Mouse (Mus musculus) monocyte, adult 2 months (primary cell): Measurements from ENCODE around the gene Borcs8.
A peak's percentile ranks its signal among the peaks of the same experiment; 100 is the strongest.

ENCODE experiments used
- DNase-seq, 2 experiments: peaks; one replicate each; pipeline ENCODE4 v3.0.0; 2022; ENCODE audit warnings: low spot score in 2 of 2, low read depth in 1 of 2

Borcs8 gene

GRCm38 (mm10) chr8:70134086-70134485 lies 5.2 kb upstream of the Borcs8 start:
- no peak for DNase-seq

GRCm38 (mm10) chr8:70134931-70135330 lies 4.4 kb upstream of the Borcs8 start:
- no peak for DNase-seq

DNA sequence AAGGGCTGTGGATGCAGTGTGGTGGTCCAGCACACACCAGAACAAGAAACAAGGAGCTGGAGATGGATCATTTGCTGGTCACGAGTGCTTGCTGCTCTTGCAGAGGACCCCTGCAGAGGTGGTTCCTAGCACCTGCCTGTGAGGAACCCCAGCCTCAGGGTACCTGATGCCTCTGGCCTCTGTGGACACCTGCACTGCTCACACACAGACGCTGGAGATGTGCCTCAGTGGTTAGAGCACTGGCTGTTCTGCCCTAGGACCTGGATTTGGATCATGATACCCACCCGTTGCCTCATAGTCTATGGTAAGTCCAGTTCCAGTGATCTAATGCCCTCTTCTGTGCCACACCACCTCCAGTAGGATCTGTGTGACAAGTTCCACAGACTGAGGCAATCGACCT lies 2.7 kb upstream of the Borcs8 start:
- DNase-seq = no peak

GRCm38 (mm10) chr8:70137890-70138289 lies 1.4 kb upstream of the Borcs8 start:
- no peak for DNase-seq

DNA sequence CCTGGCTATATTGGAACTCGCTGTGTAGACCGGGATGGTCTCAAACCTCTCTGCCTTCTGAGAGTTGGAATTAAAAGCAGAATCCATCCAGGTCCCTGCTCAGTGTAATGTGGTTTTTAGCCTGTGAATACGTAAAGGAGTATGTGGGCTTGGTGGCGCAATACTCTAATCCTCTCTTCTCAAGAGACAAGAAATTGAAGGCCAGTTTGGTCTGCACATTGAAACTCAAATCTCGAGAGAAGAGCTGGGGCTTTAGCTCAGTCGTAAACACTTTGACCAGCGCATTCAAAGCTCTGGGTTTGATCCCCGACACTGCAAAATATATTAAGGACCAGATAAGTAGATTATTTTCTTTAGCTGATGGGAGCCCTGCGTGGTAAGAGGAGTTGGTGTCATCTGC lies 682 bp downstream of the Borcs8 start:
- no peak for DNase-seq

DNA sequence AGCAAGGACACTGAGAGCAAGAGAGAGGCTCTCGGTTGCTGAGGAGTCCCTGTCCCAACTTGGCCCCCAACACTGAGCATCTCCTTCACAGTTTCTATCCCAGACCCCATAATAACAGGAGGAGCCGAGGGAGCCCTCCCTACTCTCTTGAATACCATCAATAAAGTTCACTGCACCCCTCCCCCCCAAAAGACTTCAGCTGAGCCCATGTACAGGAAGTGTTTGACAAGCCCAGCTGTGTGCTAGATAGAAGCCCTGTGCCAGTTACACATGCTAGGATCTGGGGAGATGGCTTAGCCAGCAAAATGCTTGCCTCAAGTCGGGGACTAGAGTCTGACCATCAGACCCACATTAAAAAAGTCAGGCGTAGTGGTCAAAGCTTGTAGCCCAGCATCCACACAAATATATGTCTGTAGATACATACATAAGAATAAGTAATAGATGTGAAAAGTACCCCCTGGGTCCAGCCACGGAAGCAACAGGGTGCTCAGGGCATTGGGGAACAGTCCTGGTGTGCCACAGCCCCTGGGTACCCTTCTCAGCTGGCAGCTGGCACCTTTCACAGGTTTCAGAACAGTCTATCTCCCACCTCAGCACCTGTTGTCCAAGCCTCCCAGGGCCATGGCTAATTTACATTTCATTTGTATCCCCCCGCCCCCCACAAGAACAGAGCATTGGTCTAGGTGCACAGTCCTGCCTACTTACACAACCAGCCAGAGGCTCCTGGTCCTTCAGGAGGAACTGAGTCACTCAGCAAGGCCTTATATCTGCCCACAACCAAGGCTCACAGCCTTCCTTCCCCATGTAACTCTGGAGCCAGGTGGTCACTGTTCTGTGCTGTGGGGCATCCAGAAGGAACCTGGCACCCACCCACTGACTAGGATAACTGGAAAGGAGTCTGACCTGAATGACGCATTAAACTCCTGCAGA lies 8.6 kb downstream of the Borcs8 start:
- no peak for DNase-seq

- no peak for DNase-seq
Measured at GRCm38 (mm10) chr8:70150158-70150557, 10.9 kb downstream of the Borcs8 start.

- DNase-seq = peak in 1 of 2 experiments; percentile 21
Measured at GRCm38 (mm10) chr8:70152537-70153257, 13.4 kb downstream of the Borcs8 start.

DNA sequence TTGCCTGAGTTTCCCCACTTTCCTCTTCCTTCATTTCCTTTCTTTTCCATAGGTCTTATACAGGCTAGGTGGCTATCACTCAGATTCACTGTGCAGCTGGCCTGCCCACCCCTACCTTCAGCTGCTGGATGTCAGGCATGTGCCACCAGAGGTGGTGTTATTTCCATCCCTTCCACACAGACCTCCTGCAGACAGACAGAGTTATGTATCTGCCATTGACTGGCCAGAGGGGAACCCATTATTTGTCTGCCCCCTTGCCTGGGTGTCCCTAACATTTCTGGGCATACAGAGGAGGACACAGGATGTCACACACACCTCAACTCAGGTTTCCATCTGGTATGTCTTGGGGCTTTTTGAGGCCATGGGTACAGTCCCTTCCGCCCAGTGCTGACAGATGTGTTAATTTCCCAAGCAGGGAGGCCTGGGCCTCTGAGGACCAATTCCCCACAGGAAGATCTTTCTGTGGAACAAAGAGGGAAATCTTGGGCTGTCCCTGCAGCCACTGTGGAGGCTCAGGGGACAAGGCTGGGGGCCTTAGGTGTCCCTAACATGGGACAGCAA lies 18.0 kb downstream of the Borcs8 start:
- DNase-seq = no peak

GRCm38 (mm10) chr8:70158069-70158853 lies 19.0 kb downstream of the Borcs8 start:
- peak in 1 of 2 experiments; percentile 45 for DNase-seq

DNA sequence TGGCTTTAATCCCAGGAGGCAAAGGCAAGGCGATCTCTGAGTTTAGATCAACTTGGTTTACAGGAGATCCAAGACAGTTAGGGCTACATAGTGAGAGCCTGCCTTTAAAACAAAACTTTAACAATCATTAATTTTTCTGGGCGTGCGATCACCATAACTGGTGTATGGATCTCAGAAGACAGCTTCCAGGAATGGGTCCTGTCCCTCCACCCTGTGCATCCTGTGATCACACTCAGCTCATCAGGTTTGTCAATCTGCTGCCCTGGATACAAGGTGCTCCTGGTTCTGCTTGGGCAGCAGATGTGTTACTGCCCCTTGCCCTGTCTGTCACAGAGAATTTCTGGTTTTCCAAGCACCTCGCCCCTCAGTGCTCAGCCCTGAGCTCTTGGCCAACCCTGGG lies 19.9 kb downstream of the Borcs8 start:
- DNase-seq = no peak

DNA sequence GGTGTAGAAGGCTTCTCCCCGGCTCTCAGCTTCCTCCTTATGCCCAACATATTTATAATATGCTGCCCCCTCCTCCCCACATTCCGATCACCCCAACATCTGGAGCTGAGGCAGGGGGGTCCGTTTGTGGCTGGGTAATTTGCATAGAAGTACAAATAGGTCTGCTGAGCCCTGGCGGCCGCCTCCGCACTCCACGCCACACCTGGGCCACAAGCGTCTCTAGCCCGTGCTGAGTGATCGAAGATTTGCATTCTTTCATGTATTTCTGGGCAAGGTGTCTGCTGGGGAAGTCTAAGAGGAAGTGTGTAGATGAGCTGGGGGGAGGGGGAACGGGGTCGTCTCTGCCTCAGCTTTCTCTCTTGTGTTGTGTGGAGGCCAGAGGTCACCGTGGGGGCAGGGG lies 20.7 kb downstream of the Borcs8 start:
- DNase-seq = no peak

GRCm38 (mm10) chr8:70163316-70163715 lies 24.0 kb downstream of the Borcs8 start:
- no peak for DNase-seq

GRCm38 (mm10) chr8:70166504-70167110 lies 27.3 kb downstream of the Borcs8 start:
- peak in 1 of 2 experiments; percentile 48 for DNase-seq

DNA sequence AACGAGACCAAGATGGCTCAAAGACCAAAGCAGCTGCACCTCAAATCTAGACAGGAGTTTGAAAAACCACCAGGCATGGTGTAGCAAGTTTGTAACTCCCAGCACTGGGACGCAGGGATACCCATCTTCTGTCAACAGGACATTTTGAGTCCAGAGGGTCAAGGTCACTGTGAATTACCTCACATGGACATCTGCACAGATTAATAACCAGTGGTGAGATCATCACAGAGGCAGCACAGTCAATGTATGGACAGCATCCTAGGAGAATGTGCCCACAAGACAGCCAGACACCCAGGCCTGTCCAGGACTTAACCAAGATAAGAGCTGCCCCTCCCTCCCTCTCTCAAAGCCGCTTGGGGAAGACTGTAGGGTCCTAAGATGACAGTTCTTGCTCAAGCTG lies 30.8 kb downstream of the Borcs8 start:
- no peak for DNase-seq

DNA sequence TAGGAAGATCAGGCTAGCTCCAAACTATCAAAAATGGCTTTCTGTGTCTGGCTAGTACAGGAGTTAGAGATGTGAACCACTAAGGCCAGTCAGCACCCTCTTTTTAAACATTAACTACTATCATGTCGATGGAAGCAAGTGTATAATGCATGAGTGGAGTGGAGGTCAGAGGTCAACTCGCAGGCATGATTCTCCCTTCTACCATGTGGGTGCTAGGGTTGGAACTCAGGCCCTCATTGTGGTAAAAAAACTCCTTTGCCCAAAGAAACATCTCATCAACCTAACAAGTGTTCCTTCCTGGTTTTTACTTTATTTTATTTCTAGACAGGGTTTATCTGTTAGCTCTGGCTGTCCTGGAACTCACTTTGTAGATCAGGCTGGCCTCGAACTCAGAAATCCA lies 31.4 kb downstream of the Borcs8 start:
- no peak for DNase-seq

GRCm38 (mm10) chr8:70171240-70171639 lies 31.9 kb downstream of the Borcs8 start:
- DNase-seq = no peak

GRCm38 (mm10) chr8:70172043-70172681 lies 32.9 kb downstream of the Borcs8 start, which contains the start of gene Tmem161a:
Tmem161a (plus strand) TSS chr8:70172356.
- peak; percentile 78 to 83 for DNase-seq

DNA sequence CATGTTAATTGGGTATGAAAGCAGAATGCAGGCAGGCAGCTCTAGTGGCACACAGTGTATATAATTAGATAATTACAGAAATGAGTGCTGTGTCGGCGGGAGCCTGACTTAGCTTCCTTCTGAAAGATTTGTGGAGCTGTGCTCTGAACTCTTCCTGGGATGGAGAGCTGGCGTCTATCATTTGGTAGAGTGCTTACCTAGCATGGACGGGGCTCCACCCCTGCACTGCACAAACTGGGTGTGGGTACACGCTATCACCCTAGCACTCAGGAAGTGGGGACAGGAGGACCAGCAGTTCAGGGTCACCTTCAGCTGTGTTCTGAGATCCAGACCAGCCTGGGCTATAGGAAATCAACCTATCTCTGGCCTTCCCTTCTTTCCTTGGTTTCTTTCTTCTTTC lies 34.0 kb downstream of the Borcs8 start:
- DNase-seq = no peak

DNA sequence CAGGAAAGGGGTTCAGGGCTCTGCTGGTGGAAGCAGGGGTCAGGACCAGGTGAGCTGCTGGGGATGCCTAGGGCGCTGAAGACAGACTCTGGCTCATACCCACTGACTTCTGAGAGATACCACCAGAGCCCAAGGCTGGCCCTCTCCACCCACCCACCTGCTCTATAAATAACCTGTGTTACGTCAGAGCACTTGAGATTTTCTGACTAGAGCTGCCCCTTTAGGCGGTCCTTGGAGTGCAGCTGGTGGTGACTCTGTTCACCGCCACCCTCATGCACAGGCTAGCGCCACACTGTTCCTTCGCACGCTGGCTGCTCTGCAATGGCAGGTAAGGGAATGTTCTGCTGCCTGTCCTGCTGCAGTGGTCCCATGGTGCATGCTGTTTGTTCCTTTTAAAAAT lies 34.8 kb downstream of the Borcs8 start:
- no peak for DNase-seq
